Mouse (Mus musculus): Measurements from ENCODE around the gene Foxn3.

Gene Foxn3

GRCm38 (mm10) chr12:99284419-99285069 lies 278.8 kb downstream of the Foxn3 start:
- DNase-seq, result no peak

GRCm38 (mm10) chr12:99280826-99281225 lies 282.6 kb downstream of the Foxn3 start:
- no peak for DNase-seq

DNA sequence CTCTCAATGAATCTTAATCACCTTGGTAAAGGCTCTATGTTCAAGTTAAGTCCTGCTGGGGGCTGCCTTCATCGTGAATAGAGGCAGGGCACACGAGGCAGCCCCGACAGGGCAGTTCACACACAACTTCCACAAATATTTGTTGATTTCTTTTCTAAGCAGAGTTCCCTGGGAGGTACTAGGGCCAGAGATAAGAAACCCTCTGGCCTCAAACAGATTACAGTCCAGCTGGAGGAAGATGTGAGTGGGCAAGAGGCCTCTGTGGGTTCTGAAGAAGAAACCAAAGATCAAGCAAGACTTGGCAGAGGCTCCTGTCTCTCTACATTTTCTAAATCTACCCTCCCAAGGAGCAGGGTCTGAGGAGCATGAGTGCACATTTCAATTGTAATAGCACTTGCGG lies 283.1 kb downstream of the Foxn3 start:
- no peak for DNase-seq

- no peak for DNase-seq
Measured at GRCm38 (mm10) chr12:99279426-99279825, 284.0 kb downstream of the Foxn3 start.

- no peak for DNase-seq
Measured at GRCm38 (mm10) chr12:99274589-99274988, 288.8 kb downstream of the Foxn3 start.

DNA sequence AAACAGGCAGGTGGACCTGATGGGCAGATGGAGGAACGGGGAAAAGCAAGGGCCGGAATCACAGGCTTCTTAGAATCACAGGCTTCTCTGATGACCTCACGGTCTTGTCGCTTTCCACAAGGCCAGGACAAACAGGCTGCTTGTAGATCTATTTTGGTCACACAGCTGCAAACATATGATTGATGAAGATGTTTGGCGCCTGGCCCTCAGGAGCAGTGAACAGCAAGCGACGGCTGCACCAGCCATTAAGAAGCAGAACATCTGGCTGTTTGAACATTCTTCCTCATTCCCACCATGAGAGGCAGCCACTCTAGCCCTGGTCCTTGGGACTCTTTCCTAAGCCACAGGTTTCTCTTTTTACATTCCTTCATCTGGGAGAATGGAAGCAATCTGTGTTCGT lies 294.0 kb downstream of the Foxn3 start:
- DNase-seq, result no peak

GRCm38 (mm10) chr12:99268954-99269353 lies 294.4 kb downstream of the Foxn3 start:
- no peak for DNase-seq

DNA sequence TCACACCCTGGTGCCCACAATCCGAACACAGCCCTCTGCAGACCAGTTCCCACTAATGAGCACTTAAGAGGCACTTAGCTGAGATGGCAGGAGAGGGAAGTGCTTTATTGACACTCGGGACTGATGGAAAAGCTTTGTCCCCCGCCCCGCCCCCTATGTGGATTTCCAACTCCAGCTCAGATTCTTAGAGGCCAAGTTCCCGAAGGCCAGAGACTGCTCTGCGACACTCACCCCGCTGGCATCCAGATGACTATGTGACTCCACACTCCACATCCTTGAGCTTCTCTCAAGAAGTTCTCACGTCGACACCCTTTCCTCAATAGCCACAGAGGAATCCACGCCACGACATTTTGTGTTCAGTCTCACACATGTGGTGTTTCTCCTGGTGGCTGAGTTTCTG lies 295.6 kb downstream of the Foxn3 start:
- no peak for DNase-seq

DNA sequence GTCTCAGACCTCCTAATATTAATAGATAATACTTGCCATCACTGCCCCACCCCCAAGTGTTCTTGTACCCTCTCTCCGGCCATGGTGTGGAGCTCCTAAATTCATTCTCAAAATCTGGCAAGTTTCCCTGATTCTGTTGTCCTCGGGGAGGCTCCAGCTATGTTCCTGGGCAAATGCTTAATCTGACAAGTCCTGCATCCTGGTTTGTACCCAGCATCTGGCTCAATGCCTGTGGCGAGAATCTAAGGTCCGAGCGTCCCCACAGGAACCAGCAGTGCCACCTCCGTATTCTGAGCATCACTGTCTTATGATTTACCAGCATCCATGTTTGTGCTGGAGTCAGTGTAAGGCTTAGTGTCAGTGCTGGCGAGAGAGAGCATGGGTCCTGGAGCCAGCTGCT lies 296.9 kb downstream of the Foxn3 start:
- DNase-seq, result no peak

DNA sequence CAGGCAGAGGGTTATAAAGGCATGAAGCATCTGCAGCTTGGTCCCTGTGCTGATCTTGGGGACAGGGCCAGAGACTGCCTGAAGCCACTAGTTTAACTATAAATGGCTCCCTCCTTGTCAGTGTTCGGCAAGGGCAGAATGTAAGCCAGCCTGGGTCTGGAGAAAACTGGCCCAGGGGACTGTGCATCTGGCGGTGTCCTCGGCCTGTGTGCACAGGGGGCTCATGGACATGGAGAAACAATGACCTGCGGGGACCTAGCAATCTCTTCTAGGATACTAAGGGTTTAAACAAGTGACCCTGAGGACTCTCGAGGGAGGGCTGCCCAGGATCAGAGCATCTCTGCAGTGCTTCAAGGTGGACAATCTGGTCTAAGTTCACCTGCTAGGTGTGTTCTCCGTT lies 297.6 kb downstream of the Foxn3 start:
- no peak for DNase-seq

DNA sequence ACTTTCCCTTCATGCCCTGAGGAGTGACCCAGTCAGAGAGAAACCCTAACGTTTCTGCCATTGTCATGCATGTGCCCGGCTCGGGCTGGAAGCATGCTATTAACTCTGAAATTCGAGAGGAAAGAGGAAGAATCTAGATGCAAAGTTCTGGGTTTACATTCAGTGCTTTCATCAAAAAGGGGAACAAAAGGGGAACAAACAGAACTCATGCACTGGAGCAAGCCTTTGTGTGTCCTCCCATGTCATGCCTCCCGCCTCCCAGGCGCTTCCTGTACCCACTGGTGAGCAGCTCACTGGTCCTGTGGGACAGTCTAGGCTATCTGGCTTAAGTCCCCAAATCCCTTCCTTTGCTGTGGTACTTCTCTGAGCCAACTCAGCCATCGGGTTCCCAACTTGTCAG lies 299.0 kb downstream of the Foxn3 start:
- no peak for DNase-seq

- DNase-seq, result no peak
Measured at GRCm38 (mm10) chr12:99263592-99264335, 299.6 kb downstream of the Foxn3 start.

GRCm38 (mm10) chr12:99262840-99263239 lies 300.5 kb downstream of the Foxn3 start:
- no peak for DNase-seq

- DNase-seq, result no peak
Measured at GRCm38 (mm10) chr12:99262066-99262599, 301.2 kb downstream of the Foxn3 start.

- no peak for DNase-seq
Measured at GRCm38 (mm10) chr12:99260171-99260570, 303.2 kb downstream of the Foxn3 start.

GRCm38 (mm10) chr12:99257570-99257969 lies 305.8 kb downstream of the Foxn3 start:
- DNase-seq, result no peak

- no peak for DNase-seq
Measured at GRCm38 (mm10) chr12:99256997-99257396, 306.4 kb downstream of the Foxn3 start.

GRCm38 (mm10) chr12:99256463-99256862 lies 306.9 kb downstream of the Foxn3 start:
- DNase-seq, result no peak

DNA sequence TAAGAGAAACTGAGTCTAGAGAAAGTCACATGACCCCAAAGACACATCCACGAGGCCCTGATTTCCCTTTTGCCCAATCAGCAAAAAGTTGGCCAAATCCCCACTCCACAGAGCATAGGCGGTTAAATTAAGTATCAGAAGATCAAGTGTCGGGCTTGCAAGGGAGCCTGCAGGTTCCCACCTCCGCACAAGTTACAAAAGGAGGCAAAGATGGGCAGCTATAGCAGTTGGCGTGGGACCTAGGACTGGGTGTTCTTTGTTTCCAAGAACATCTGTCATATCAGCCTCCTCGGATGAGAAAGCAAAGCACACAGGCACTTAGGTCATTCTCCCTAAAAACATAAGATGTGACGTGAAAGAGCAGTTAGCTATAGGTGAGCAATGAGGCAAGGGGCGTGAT lies 308.9 kb downstream of the Foxn3 start:
- DNase-seq, result no peak

DNA sequence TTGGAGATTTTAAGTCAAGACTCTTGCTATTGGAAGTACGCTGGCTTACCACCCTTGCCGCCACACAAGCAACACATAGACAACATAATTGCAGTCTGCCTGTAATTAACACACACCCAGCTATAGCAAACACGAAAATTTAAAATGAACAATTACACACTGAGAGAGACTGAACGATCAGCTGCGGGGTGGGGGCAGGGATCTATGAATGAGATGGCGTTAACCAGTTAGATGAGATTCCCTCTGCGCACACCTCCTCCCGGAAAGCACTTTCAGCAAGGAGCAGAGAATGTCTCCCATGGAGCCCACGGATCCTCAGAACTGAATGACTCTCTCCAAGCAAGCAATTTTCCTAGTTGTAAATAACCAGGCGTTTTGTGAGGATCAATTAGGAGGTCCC lies 309.8 kb downstream of the Foxn3 start:
- DNase-seq, result no peak

- DNase-seq, result no peak
Measured at GRCm38 (mm10) chr12:99248606-99249005, 314.8 kb downstream of the Foxn3 start.

GRCm38 (mm10) chr12:99247939-99248338 lies 315.4 kb downstream of the Foxn3 start:
- DNase-seq, result no peak

GRCm38 (mm10) chr12:99246984-99247746 lies 316.2 kb downstream of the Foxn3 start:
- DNase-seq, result no peak

GRCm38 (mm10) chr12:99244673-99245072 lies 318.7 kb downstream of the Foxn3 start:
- DNase-seq, result no peak
